In the genomic region with DNA sequence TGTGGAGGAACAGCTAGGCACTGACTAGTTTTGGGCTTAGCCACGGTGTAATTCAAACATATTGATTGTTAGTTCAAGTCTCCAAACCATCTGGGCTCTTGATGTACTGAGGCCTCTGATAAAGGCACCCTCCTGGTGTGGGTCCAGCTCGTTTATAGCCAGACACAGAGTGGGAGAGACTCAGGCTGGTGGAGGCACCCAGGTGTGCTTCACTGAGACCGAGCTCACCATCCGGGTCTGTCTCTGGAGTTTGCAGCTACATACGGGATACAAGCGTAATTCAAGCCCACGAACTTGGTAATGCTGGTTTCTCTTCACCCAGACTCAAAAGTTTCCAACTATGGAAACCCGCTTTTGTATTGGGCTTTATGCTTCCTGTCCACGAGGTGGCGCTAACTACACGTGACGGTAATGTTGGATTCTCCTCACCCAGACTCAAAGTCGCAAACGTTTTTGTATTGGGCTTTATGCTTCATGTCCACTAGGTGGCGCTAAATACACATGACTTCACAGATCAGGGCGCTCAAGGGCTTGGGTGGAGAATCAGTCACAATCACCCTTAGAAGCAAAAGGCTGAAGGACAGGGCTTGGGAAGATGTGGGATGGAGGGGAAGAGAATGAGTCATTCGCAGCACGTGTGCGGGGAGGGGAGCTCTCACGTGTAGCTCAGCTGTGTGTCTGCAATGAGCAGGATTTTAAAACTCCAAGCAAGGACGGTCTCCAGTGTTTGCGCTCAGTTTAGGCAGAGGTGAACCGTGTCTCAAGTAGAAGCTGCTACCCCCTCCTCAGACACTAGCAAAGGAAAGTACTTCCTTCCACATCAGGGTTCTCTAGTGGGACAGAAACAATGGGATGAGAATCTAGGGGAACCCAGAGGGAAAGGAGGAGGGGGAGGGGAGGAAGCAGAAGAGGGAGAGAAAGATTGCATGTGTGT, we compare ENCODE assay signal across 7 mouse cellular contexts. TPM values are rescaled to one million over a fixed set of nuclear protein-coding genes. Genes with fewer than 3 reads are reported as not detected.
DNase-seq lines count a peak whose midpoint lies in the region; ATAC-seq lines count a peak whose summit lies in the region.

No protein-coding gene starts in this region.

- H3K4me2 ChIP-seq in embryonic facial prominence, embryonic 12.5 days (replicated peaks): no peak overlapping the region; the same call in 1 of the 2 replicates
- no peak overlapping the region for H3K4me2 ChIP-seq in midbrain, embryonic 14.5 days (ENCODE audit: low read length)

- intact Hi-C loops in left cerebral cortex, postnatal 4 days (cut with DNase I): loop anchor here (10.0 kb wide), 2 partner anchors 475 to 525 kb away; a partner anchor contains a TSS

- peak; percentile 48; the same call in 1 of the 2 replicates for ATAC-seq in embryonic facial prominence, embryonic 12.5 days (ENCODE audit: insufficient number of reproducible peaks, insufficient read depth, low FRiP score, low TSS enrichment)
- peak; percentile 78; the same call in 1 of the 2 replicates for ATAC-seq in midbrain, embryonic 14.5 days (ENCODE audit: low FRiP score, low TSS enrichment)

- no peaks in the 10 kb centered on the region for H3K36me3 ChIP-seq in embryonic facial prominence, embryonic 12.5 days
- H3K36me3 ChIP-seq in midbrain, embryonic 14.5 days (ENCODE audit: control insufficient read depth, insufficient read depth, low read length): no peaks in the 10 kb centered on the region

- no peaks in the 10 kb centered on the region for H3K4me1 ChIP-seq in embryonic facial prominence, embryonic 12.5 days
- H3K4me1 ChIP-seq in midbrain, embryonic 14.5 days (ENCODE audit: control insufficient read depth, insufficient read depth, low read length): no peaks in the 10 kb centered on the region

- H3K9me3 ChIP-seq in embryonic facial prominence, embryonic 12.5 days: no peaks in the 10 kb centered on the region
- H3K9me3 ChIP-seq in midbrain, embryonic 14.5 days (ENCODE audit: control insufficient read depth, low read length): no peaks in the 10 kb centered on the region

- peak; percentile 69 for DNase-seq in adrenal gland, postnatal 25 days
- peak; percentile 96 for DNase-seq in heart, adult 11 months
- DNase-seq in kidney, adult 11 months: peak; percentile 82
- DNase-seq in left cerebral cortex, postnatal 4 days: peak; percentile 86
- peak; percentile 99 for DNase-seq in midbrain, embryonic 14.5 days
- peak; percentile 24 to 52 for DNase-seq in spleen, adult 18-20 months

- H3K27ac ChIP-seq in embryonic facial prominence, embryonic 12.5 days: no peak overlapping the region
- no peak overlapping the region for H3K27ac ChIP-seq in midbrain, embryonic 14.5 days (replicated peaks; ENCODE audit: low read depth, low read length)

- H3K4me3 ChIP-seq in embryonic facial prominence, embryonic 12.5 days: no peak overlapping the region
- no peak overlapping the region for H3K4me3 ChIP-seq in midbrain, embryonic 14.5 days (replicated peaks; ENCODE audit: low read depth, low read length)

- no peak overlapping the region for H3K9ac ChIP-seq in embryonic facial prominence, embryonic 12.5 days
- H3K9ac ChIP-seq in midbrain, embryonic 14.5 days (replicated peaks; ENCODE audit: low read length): no peak overlapping the region

- H3K27me3 ChIP-seq in embryonic facial prominence, embryonic 12.5 days: no peaks in the 10 kb centered on the region
- H3K27me3 ChIP-seq in midbrain, embryonic 14.5 days (ENCODE audit: control insufficient read depth, insufficient read depth, low read length): no peaks in the 10 kb centered on the region

- WGBS in embryonic facial prominence, embryonic 12.5 days: 22% methylated on average over 23 of the region's 23 CpGs
- 22% methylated on average over 23 of the region's 23 CpGs for WGBS in midbrain, embryonic 14.5 days

RNA-seq across cellular contexts. Expression of a gene that starts 40.0 kb away (rescaled TPM):
- 3.4 TPM in 2 replicates for total RNA-seq in adrenal gland, postnatal 25 days (2021)
- polyA plus RNA-seq in embryonic facial prominence, embryonic 12.5 days (2016; fragmentation: Nextera tagmentation; extraction: Ambion mirVana): 0.10 and 0.18 TPM in 2 replicates
- 1 to 10 TPM; 3.6 to 3.8 TPM for total RNA-seq in left cerebral cortex, postnatal 4 days (2021)
- polyA plus RNA-seq in midbrain, embryonic 14.5 days (2014; fragmentation: Nextera tagmentation; extraction: Ambion mirVana): 0.63 and 0.90 TPM in 2 replicates

RNA-seq across cellular contexts. Expression of a gene that starts 44.7 kb away (rescaled TPM):
- 1.8 TPM in 2 replicates for total RNA-seq in adrenal gland, postnatal 25 days (2021)
- 23.2 and 23.8 TPM in 2 replicates for polyA plus RNA-seq in embryonic facial prominence, embryonic 12.5 days (2016; fragmentation: Nextera tagmentation; extraction: Ambion mirVana)
- 10 to 100 TPM; 25.1 to 26.1 TPM for total RNA-seq in left cerebral cortex, postnatal 4 days (2021)
- 14.3 and 18.5 TPM in 2 replicates for polyA plus RNA-seq in midbrain, embryonic 14.5 days (2014; fragmentation: Nextera tagmentation; extraction: Ambion mirVana)

RNA-seq across cellular contexts. Expression of a gene that starts 52.2 kb away (rescaled TPM):
- 0.27 and 0.81 TPM in 2 replicates for total RNA-seq in adrenal gland, postnatal 25 days (2021)
- 0.29 and 0.31 TPM in 2 replicates for polyA plus RNA-seq in embryonic facial prominence, embryonic 12.5 days (2016; fragmentation: Nextera tagmentation; extraction: Ambion mirVana)
- 10 to 100 TPM; 27.4 to 31.1 TPM for total RNA-seq in left cerebral cortex, postnatal 4 days (2021)
- 3.9 and 4.5 TPM in 2 replicates for polyA plus RNA-seq in midbrain, embryonic 14.5 days (2014; fragmentation: Nextera tagmentation; extraction: Ambion mirVana)

Comparison
In these comparisons a context has a peak if more than half of its experiments do, and no peak if none do; other contexts are left out.
1. DNase-seq: peak in every context shown above with its lines; median percentile 99 in midbrain, embryonic 14.5 days; 96 in heart, adult 11 months; 86 in left cerebral cortex, postnatal 4 days; 82 in kidney, adult 11 months; 69 in adrenal gland, postnatal 25 days; 38 in spleen, adult 18-20 months.
2. RNA of a gene that starts 52.2 kb away (total RNA-seq): 27.4 to 31.1 TPM in left cerebral cortex, postnatal 4 days; 0.27 to 0.81 TPM in adrenal gland, postnatal 25 days; every median in the first group is over 10 times any median in the second.